Mouse (Mus musculus) intestine, postnatal 0 days (tissue): ENCODE data around the gene Mogs. TPM values are rescaled to one million over a fixed set of nuclear protein-coding genes. Genes with fewer than 3 reads are reported as not detected.

Source experiments
- ATAC-seq: fragments of 200-750 bp; cut with Nextera tagmentation; 2 replicates; pipeline ENCODE4 v1.8.0; 2017; ENCODE audit warnings: mild to moderate bottlenecking, moderate TSS enrichment, moderate library complexity
- H3K27ac ChIP-seq: fragments of 300-500 bp; sonication (generic); 2 replicates; pipeline ENCODE4 v1.5.1; 2014; ENCODE audit warnings: mild to moderate bottlenecking, low read depth, low read length, moderate library complexity
- H3K27me3 ChIP-seq: fragments of 300-500 bp; sonication (generic); replicated peaks from 2 replicates; pipeline ENCODE4 v1.6.1; 2014; ENCODE audit warnings: low read length, mixed read lengths; ENCODE audit not compliant: control insufficient read depth, insufficient read depth
- H3K36me3 ChIP-seq: fragments of 300-500 bp; sonication (generic); 2 replicates; pipeline ENCODE4 v1.6.1; 2014; ENCODE audit warnings: mild to moderate bottlenecking, moderate library complexity; ENCODE audit not compliant: control insufficient read depth, insufficient read depth
- H3K4me1 ChIP-seq: fragments of 300-500 bp; sonication (generic); replicated peaks from 2 replicates; pipeline ENCODE4 v1.6.1; 2014; ENCODE audit warnings: antibody characterized with exemption, low read length, mixed read lengths; ENCODE audit not compliant: control insufficient read depth, insufficient read depth
- H3K4me2 ChIP-seq: fragments of 300-500 bp; sonication (generic); replicated peaks from 2 replicates; pipeline ENCODE4 v1.6.1; 2014; ENCODE audit warnings: low read depth, mild to moderate bottlenecking, moderate library complexity
- H3K4me3 ChIP-seq: fragments of 300-500 bp; sonication (generic); 2 replicates; pipeline ENCODE4 v1.5.1; 2014; ENCODE audit warnings: low read depth, low read length
- H3K9ac ChIP-seq: fragments of 300-500 bp; sonication (generic); 2 replicates; pipeline ENCODE4 v1.6.1; 2014; ENCODE audit warnings: mild to moderate bottlenecking, low read depth, low read length
- H3K9me3 ChIP-seq: fragments of 300-500 bp; sonication (generic); 2 replicates; pipeline ENCODE4 v1.6.1; 2016; ENCODE audit warnings: mixed run types; ENCODE audit not compliant: control insufficient read depth
- CTCF ChIP-seq: sonication (generic); IDR thresholded peaks from 2 replicates; pipeline ENCODE4 v1.5.1; 2016; ENCODE audit warnings: low read depth, mild to moderate bottlenecking, control low read depth, antibody characterized with exemption, moderate library complexity
- WGBS: fragments of 180-500 bp; shearing (Covaris S2); extraction: QIAGEN DNeasy Blood & Tissue Kit; methylation state at CpG from one replicate; pipeline ENCODE4 v1.1.7; 2014; 5-methylcytosine and 5-hydroxymethylcytosine counted together
- polyA plus RNA-seq: library from polyadenylated mRNA; unstranded; fragments of >200 nt; fragmentation: Nextera tagmentation; extraction: Ambion mirVana; gene quantifications from 2 replicates; pipeline ENCODE4 v1.2.1, GENCODE M21; 2015

Gene Mogs
- polyA plus RNA-seq, 1 experiment from 2014 or later = 20.9 TPM

DNA sequence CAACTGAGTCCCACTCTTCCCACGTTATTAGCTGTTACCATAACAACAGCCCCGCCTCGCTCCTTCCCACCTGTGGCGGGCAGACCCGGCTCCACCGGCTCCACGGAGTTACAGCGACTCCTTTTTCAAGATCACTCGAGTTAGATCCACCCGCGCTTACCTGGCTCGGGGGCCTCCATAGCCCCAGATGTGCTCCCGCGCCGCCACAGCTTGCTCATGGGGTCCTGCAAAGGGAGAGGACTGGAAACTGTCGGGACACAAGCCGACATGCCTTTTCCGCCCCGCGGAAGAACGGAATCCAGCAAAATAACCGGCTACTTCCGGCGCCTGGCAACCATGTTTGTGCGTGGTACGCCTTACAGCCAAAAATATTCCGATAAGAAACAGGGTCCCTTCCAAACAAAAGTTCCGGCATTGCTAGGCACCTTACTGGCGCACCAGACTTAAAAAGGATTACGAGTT, 9.6 kb downstream of the Mogs start:
- H3K27me3 ChIP-seq = no peaks in the 10 kb centered on the region
- H3K4me2 ChIP-seq = peak overlapping the region; percentile 73
- H3K36me3 ChIP-seq = no peaks in the 10 kb centered on the region
- H3K27ac ChIP-seq = no peak overlapping the region
- WGBS = under 1% methylated on average over 30 of the region's 30 CpGs
- 0 out of 2 replicates have a peak, but pooled peaks cover 3% of the 10 kb centered on the region for H3K4me1 ChIP-seq
- peak overlapping the region; percentile 78 for H3K4me3 ChIP-seq
- peak overlapping the region; percentile 60 for H3K9ac ChIP-seq
- TF ChIP-seq CTCF = no peak
- no peaks in the 10 kb centered on the region for H3K9me3 ChIP-seq
- ATAC-seq = peak; percentile 4; the same call in 1 of the 2 replicates

GRCm38 (mm10) chr6:83125331-83125730, 10.0 kb downstream of the Mogs start, which contains the start of gene Ino80b:
Gene Ino80b (minus strand): TSS chr6:83125431.
- Histone ChIP-seq H3K36me3 (no peaks in the 10 kb centered on the region), H3K9me3 (no peaks in the 10 kb centered on the region), H3K27me3 (no peaks in the 10 kb centered on the region), H3K4me1 (0 out of 2 replicates have a peak, but pooled peaks cover 3% of the 10 kb centered on the region), H3K9ac (peak within 1 kb of the TSS; percentile 60), H3K4me2 (peak within 1 kb of the TSS; percentile 73), H3K4me3 (peak within 1 kb of the TSS; percentile 78), H3K27ac (no peak within 1 kb of the TSS)
- ATAC-seq = no peak
- TF ChIP-seq CTCF = no peak
- 25% methylated on average over 5 of the region's 5 CpGs for WGBS

DNA sequence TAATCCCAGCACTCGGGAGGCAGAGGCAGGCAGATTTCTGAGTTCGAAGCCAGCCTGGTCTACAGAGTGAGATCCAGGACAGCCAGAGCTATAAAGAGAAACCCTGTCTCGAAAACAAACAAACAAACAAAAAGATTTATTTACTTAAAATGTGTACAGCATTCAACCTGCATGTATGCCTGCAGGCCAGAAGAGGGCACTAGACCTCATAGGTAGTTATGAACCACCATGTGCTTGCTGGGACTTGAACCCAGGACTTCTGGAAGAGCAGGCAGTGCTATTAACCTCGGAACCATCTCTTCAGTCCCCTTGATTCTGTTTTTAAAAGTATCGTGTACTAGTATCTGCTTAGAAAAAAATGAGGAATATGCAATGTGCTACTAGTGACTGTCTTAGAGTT, 12.1 kb downstream of the Mogs start:
- no peaks in the 10 kb centered on the region for H3K27me3 ChIP-seq
- ATAC-seq = no peak
- no peaks in the 10 kb centered on the region for H3K36me3 ChIP-seq
- H3K4me3 ChIP-seq = no peak overlapping the region
- no peak overlapping the region for H3K9ac ChIP-seq
- no peaks in the 10 kb centered on the region for H3K9me3 ChIP-seq
- H3K27ac ChIP-seq = no peak overlapping the region
- H3K4me2 ChIP-seq = no peak overlapping the region
- peak; percentile 57 for TF ChIP-seq CTCF
- WGBS = 95% methylated on average over 5 of the region's 5 CpGs
- 0 out of 2 replicates have a peak, but pooled peaks cover 10% of the 10 kb centered on the region for H3K4me1 ChIP-seq

DNA sequence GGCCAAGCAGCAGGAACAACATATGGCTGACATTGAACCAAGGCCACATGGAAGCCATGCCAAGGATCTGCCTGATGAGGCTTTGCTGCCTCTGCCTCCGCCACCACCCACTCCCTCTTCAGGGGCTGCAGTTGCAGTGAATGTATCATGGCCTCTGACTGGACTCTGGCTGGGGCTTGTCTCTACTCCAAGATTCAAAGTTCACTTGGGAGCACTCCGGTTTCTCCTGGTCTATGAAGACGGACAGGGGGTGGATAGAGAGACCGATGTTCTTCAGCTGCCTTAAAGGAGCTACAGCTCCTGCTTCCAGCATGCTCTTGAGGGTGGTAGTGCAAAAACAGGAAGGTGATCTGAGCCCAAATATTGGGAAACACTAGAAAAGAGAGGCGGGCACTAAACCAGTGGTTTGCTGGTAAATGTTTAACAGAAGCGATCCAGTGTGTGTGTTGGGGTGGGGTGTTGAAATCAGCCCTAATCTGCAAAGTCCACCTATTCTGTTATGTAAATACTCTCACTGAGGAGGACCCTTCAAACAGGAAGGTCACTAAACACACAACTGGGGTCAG, 16.3 kb downstream of the Mogs start:
- no peaks in the 10 kb centered on the region for H3K27me3 ChIP-seq
- H3K4me1 ChIP-seq = peaks cover 15% of the 10 kb centered on the region
- 27% methylated on average over 6 of the region's 6 CpGs for WGBS
- 0 out of 2 replicates have a peak, but pooled peaks have one; percentile 7 for TF ChIP-seq CTCF
- H3K9ac ChIP-seq = 0 out of 2 replicates have a peak overlapping the region, but pooled peaks have one; percentile 26
- peak overlapping the region; percentile 46 for H3K4me2 ChIP-seq
- peak overlapping the region; percentile 79 for H3K27ac ChIP-seq
- no peak overlapping the region for H3K4me3 ChIP-seq
- H3K36me3 ChIP-seq = no peaks in the 10 kb centered on the region
- ATAC-seq = peak; percentile 77
- H3K9me3 ChIP-seq = no peaks in the 10 kb centered on the region

DNA sequence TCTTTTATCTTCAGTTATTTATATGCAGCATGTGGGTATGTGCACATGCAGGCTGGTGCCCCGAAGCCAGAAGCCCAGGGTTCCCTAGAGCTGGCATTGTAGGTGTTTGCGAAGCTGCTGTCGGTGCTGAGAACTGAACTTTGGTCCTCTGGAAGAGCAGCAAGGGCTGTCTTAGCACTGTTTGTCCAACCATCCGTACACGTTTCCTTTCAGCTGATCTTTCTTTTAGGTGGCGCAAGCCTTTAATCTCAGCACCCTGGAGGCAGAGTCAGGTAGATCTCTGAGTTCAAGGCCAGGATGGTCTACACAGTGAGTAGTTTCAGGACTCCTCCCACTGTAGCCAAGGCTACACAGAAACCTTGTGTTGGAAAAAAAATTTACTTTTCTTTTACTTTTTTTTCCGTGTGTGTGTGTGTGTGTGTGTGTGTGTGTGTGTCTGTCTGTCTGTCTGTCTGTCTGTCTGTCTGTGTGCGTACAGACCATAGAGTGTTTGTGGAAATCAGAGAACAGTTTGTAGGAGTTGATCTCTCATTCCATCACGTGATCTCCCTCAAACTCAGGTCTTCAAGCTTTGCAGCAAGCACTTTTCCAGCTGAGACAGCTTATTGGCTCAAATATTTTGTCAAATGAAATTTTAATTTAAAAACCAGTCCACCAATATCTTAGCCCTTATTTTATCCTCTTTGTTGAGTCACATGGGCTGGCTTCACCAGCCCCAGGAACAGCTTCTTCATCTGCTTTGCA, 17.1 kb downstream of the Mogs start:
- peak; percentile 34 for ATAC-seq
- 58% methylated on average over 9 of the region's 9 CpGs for WGBS
- Histone ChIP-seq H3K4me2 (peak overlapping the region; percentile 46), H3K27me3 (no peaks in the 10 kb centered on the region), H3K4me1 (peaks cover 15% of the 10 kb centered on the region), H3K9me3 (no peaks in the 10 kb centered on the region), H3K9ac (no peak overlapping the region), H3K27ac (peak overlapping the region; percentile 79), H3K36me3 (no peaks in the 10 kb centered on the region), H3K4me3 (no peak overlapping the region)
- TF ChIP-seq CTCF = no peak

GRCm38 (mm10) chr6:83134226-83134625, 18.9 kb downstream of the Mogs start:
- H3K4me2 ChIP-seq = no peak overlapping the region
- H3K9ac ChIP-seq = no peak overlapping the region
- no peak for TF ChIP-seq CTCF
- H3K4me3 ChIP-seq = no peak overlapping the region
- H3K27ac ChIP-seq = no peak overlapping the region; the same call in 1 of the 2 replicates
- H3K4me1 ChIP-seq = peaks cover 15% of the 10 kb centered on the region
- H3K36me3 ChIP-seq = no peaks in the 10 kb centered on the region
- WGBS = 47% methylated on average over 3 of the region's 3 CpGs
- ATAC-seq = no peak
- H3K9me3 ChIP-seq = no peaks in the 10 kb centered on the region
- no peaks in the 10 kb centered on the region for H3K27me3 ChIP-seq
